Mouse (Mus musculus) intestine, embryonic 16.5 days (tissue): ENCODE measurements around the gene Efcab11. TPM values are rescaled to one million over a fixed set of nuclear protein-coding genes. Genes with fewer than 3 reads are reported as not detected.

Source experiments
- ATAC-seq: fragments of 200-750 bp; cut with Nextera tagmentation; 2 replicates; pipeline ENCODE4 v1.8.0; 2017; ENCODE audit warnings: moderate TSS enrichment, moderate library complexity
- H3K27ac ChIP-seq: fragments of 300-500 bp; sonication (generic); 2 replicates; pipeline ENCODE4 v1.5.1; 2014; ENCODE audit warnings: mild to moderate bottlenecking, low read length
- H3K27me3 ChIP-seq: fragments of 300-500 bp; sonication (generic); replicated peaks from 2 replicates; pipeline ENCODE4 v1.6.1; 2014; ENCODE audit warnings: low read length, control low read depth, mixed read lengths; ENCODE audit not compliant: control insufficient read depth, insufficient read depth
- H3K36me3 ChIP-seq: fragments of 300-500 bp; sonication (generic); 2 replicates; pipeline ENCODE4 v1.6.1; 2014; ENCODE audit warnings: low read length, control low read depth; ENCODE audit not compliant: control insufficient read depth, insufficient read depth
- H3K4me1 ChIP-seq: fragments of 300-500 bp; sonication (generic); 2 replicates; pipeline ENCODE4 v1.6.1; 2014; ENCODE audit warnings: low read length, control low read depth, mixed read lengths; ENCODE audit not compliant: control insufficient read depth, insufficient read depth
- H3K4me2 ChIP-seq: fragments of 300-500 bp; sonication (generic); 2 replicates; pipeline ENCODE4 v1.6.1; 2014; ENCODE audit warnings: low read depth, low read length, control low read depth
- H3K4me3 ChIP-seq: fragments of 300-500 bp; sonication (generic); 2 replicates; pipeline ENCODE4 v1.5.1; 2014; ENCODE audit warnings: mild to moderate bottlenecking, low read length
- H3K9ac ChIP-seq: fragments of 300-500 bp; sonication (generic); 2 replicates; pipeline ENCODE4 v1.6.1; 2014; ENCODE audit warnings: low read depth, low read length
- H3K9me3 ChIP-seq: fragments of 300-500 bp; sonication (generic); 2 replicates; pipeline ENCODE4 v1.6.1; 2016; ENCODE audit warnings: low read length, control low read depth; ENCODE audit not compliant: control insufficient read depth
- WGBS: fragments of 180-500 bp; shearing (Covaris S2); extraction: QIAGEN DNeasy Blood & Tissue Kit; methylation state at CpG from one replicate; pipeline ENCODE4 v1.1.7; 2014; 5-methylcytosine and 5-hydroxymethylcytosine counted together
- polyA plus RNA-seq: library from polyadenylated mRNA; unstranded; fragments of >200 nt; fragmentation: Nextera tagmentation; extraction: Ambion mirVana; gene quantifications from 2 replicates; pipeline ENCODE4 v1.2.1, GENCODE M21; 2015

Gene Efcab11
- polyA plus RNA-seq, 1 experiment from 2014 or later: 9.7 TPM

- no peaks in the 10 kb centered on the region for H3K36me3 ChIP-seq
These were observed 113.2 kb downstream of the Efcab11 start for GRCm38 (mm10) chr12:99771018-99771417.

GRCm38 (mm10) chr12:99769626-99770025, 114.6 kb downstream of the Efcab11 start:
- no peak overlapping the region for H3K27ac ChIP-seq
- H3K9me3 ChIP-seq: no peaks in the 10 kb centered on the region
- no peaks in the 10 kb centered on the region for H3K27me3 ChIP-seq
- no peaks in the 10 kb centered on the region for H3K4me1 ChIP-seq
- H3K9ac ChIP-seq: no peak overlapping the region
- H3K4me2 ChIP-seq: no peak overlapping the region
- H3K36me3 ChIP-seq: no peaks in the 10 kb centered on the region
- 79% methylated on average over 3 of the region's 3 CpGs for WGBS
- H3K4me3 ChIP-seq: no peak overlapping the region
- ATAC-seq: no peak

More at GRCm38 (mm10) chr12:99771018-99771417, 113.2 kb downstream of the Efcab11 start:
- Histone ChIP-seq H3K4me1 (no peaks in the 10 kb centered on the region), H3K27ac (no peak overlapping the region), H3K27me3 (no peaks in the 10 kb centered on the region), H3K4me3 (no peak overlapping the region), H3K9ac (no peak overlapping the region), H3K4me2 (no peak overlapping the region), H3K9me3 (no peaks in the 10 kb centered on the region)
- ATAC-seq: no peak
- WGBS: 80% methylated on average over 7 of the region's 7 CpGs

DNA sequence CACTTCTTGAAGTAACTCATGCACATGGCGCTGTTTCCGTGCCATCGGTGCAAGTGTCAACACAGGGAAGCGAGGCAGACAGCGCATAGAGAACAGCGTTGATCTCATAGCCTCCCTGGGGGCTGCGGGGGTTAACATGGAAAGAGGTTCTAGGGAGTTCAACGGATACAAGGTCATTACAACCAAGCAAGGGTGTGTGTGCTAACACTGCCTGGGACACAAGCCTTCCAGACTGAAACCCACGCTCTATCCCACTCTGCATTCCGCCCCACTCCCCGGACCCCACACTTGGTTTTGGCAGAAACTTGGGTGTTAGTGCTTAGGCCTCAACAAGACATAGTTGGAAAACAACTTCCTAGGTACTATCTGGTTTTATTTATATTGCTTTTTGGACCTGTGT, 116.5 kb downstream of the Efcab11 start:
- H3K9ac ChIP-seq: no peak overlapping the region
- no peak overlapping the region for H3K27ac ChIP-seq
- H3K4me1 ChIP-seq: no peaks in the 10 kb centered on the region
- no peak for ATAC-seq
- no peaks in the 10 kb centered on the region for H3K9me3 ChIP-seq
- no peaks in the 10 kb centered on the region for H3K27me3 ChIP-seq
- H3K4me3 ChIP-seq: no peak overlapping the region
- H3K36me3 ChIP-seq: no peaks in the 10 kb centered on the region
- no peak overlapping the region for H3K4me2 ChIP-seq
- WGBS: 89% methylated on average over 11 of the region's 11 CpGs

DNA sequence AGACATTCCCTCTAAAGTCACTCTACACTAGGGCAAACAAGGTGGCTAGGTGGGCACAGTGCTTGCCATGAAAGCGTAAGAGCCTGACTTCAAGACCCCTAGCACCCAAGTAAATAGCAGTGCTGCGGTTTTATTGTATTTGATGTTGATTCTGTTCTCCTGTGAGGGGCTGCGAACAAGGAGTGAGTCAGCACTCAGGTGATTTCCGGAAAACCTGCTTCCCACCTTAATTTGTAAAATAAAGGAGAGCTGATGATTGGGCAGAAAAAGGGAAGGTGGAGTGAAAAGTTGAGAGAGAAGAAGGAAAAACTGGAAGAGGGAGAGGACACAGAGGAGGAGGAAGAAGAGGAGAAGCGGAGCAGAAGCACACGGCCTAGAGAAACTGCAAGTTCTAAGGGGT, 118.3 kb downstream of the Efcab11 start:
- Histone ChIP-seq H3K27me3 (no peaks in the 10 kb centered on the region), H3K36me3 (no peaks in the 10 kb centered on the region), H3K4me3 (no peak overlapping the region), H3K4me2 (no peak overlapping the region), H3K9me3 (no peaks in the 10 kb centered on the region), H3K4me1 (no peaks in the 10 kb centered on the region), H3K9ac (no peak overlapping the region), H3K27ac (no peak overlapping the region)
- no peak for ATAC-seq
- 82% methylated on average over 6 of the region's 6 CpGs for WGBS

GRCm38 (mm10) chr12:99764053-99764452, 120.2 kb downstream of the Efcab11 start:
- 88% methylated on average over 3 of the region's 3 CpGs for WGBS

GRCm38 (mm10) chr12:99757754-99758526, 126.3 kb downstream of the Efcab11 start:
- no peaks in the 10 kb centered on the region for H3K9me3 ChIP-seq
- no peak overlapping the region for H3K4me3 ChIP-seq
- WGBS: 62% methylated on average over 15 of the region's 15 CpGs

More at GRCm38 (mm10) chr12:99764053-99764452, 120.2 kb downstream of the Efcab11 start:
- Histone ChIP-seq H3K9me3 (no peaks in the 10 kb centered on the region), H3K27me3 (no peaks in the 10 kb centered on the region), H3K4me1 (no peaks in the 10 kb centered on the region), H3K27ac (no peak overlapping the region), H3K4me2 (no peak overlapping the region), H3K4me3 (no peak overlapping the region), H3K36me3 (no peaks in the 10 kb centered on the region), H3K9ac (no peak overlapping the region)
- ATAC-seq: no peak

DNA sequence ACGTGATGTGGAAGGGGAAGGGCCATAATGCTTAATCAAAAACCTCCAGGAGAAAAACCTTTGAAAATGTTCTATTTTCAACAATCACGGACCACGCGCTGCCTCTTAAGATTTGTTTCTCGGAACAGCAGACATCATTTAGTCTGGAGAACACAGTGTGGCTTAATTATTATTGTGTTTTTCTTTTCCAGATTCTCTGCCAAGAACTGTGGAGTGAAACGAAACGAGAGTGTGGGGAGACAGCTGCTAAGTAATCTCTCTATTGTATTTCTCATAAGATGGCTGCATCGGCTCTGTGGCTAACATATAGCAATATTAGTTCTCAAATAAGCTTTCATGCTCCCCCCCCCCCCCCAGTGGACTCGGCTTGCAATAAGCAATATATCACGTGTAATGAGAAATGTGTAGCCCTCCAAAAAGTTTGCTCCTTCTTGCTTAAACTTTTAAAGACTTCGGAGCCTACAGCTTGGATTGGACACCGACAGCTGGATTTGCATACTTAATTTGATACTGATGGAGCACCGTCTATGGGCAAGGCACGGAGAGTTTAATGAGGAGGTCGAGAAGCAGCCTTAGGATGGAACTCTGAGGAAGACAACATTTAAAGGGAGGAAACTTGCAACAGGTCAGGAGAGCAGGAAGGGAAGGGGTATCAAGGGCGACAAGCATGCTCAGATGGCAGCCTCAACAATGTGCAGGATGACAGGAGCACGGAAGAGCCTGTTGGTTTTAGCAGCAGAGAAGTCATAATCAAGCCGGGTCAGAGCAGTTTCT, 127.1 kb downstream of the Efcab11 start:
- Histone ChIP-seq H3K4me3 (no peak overlapping the region), H3K4me2 (no peak overlapping the region), H3K9me3 (no peaks in the 10 kb centered on the region), H3K27me3 (no peaks in the 10 kb centered on the region), H3K9ac (no peak overlapping the region), H3K27ac (0 out of 2 replicates have a peak overlapping the region, but pooled peaks have one; percentile 2), H3K36me3 (no peaks in the 10 kb centered on the region), H3K4me1 (0 out of 2 replicates have a peak, but pooled peaks cover 2% of the 10 kb centered on the region)
- WGBS: 52% methylated on average over 18 of the region's 18 CpGs
- no peak for ATAC-seq

More at GRCm38 (mm10) chr12:99757754-99758526, 126.3 kb downstream of the Efcab11 start:
- no peak overlapping the region for H3K9ac ChIP-seq
- no peaks in the 10 kb centered on the region for H3K36me3 ChIP-seq
- H3K4me1 ChIP-seq: 0 out of 2 replicates have a peak, but pooled peaks cover 2% of the 10 kb centered on the region
- no peak overlapping the region for H3K4me2 ChIP-seq
- ATAC-seq: no peak
- 0 out of 2 replicates have a peak overlapping the region, but pooled peaks have one; percentile 2 for H3K27ac ChIP-seq
- H3K27me3 ChIP-seq: no peaks in the 10 kb centered on the region

DNA sequence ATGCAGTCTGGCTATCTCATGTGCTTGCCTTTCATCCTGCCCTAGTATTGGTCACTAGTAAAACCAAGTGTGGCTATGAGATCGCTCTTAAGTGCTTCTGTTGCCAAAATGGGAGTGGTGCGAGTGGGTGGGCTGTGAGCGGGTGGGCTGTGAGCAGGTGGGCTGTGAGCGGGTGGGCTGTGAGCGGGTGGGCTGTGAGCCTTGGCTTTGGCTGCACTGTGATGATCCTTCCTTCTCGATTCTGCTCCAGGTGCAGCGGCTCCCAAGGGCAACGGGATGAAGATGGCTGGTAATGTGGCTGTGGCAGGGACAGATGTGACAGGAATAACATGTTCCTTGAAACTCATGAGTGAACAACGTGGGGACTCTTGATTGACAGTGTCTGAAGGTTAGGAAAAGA, 128.0 kb downstream of the Efcab11 start:
- no peak for ATAC-seq
- Histone ChIP-seq H3K36me3 (no peaks in the 10 kb centered on the region), H3K4me2 (no peak overlapping the region), H3K9me3 (no peaks in the 10 kb centered on the region), H3K4me3 (no peak overlapping the region), H3K27ac (no peak overlapping the region), H3K9ac (no peak overlapping the region), H3K27me3 (no peaks in the 10 kb centered on the region), H3K4me1 (0 out of 2 replicates have a peak, but pooled peaks cover 2% of the 10 kb centered on the region)
- 92% methylated on average over 9 of the region's 9 CpGs for WGBS

DNA sequence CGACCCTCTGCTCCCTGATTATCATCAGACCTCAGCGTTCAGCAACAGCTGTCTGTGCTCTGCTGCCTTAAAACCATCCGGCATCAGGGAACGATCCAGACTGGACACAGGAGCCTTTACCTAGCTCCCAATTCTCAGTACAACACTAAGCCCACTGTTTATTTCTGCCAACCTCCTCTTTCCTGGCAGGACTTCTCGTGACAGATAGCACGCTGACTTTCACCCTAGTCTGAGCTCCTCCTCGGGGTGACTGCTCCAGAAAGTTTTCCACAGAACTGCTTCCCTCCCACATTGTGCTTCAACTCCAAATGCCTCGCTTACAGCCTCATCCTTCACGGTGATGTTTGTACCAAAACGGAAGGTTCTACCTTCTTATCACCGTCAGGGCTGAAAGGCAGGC, 131.3 kb downstream of the Efcab11 start:
- no peaks in the 10 kb centered on the region for H3K9me3 ChIP-seq
- ATAC-seq: no peak
- H3K4me3 ChIP-seq: no peak overlapping the region
- H3K9ac ChIP-seq: no peak overlapping the region
- no peak overlapping the region for H3K4me2 ChIP-seq
- WGBS: 59% methylated on average over 11 of the region's 11 CpGs
- H3K27ac ChIP-seq: no peak overlapping the region
- no peaks in the 10 kb centered on the region for H3K36me3 ChIP-seq
- 0 out of 2 replicates have a peak, but pooled peaks cover 2% of the 10 kb centered on the region for H3K4me1 ChIP-seq
- no peaks in the 10 kb centered on the region for H3K27me3 ChIP-seq
